Mouse (Mus musculus) layer of hippocampus, postnatal 25 days (tissue): Measurements from ENCODE around the gene Ppp1r10. TPM values are rescaled to one million over a fixed set of nuclear protein-coding genes. Genes with fewer than 3 reads are reported as not detected.
A peak's percentile ranks its signal among the peaks of the same experiment; 100 is the strongest.

Source experiments
- DNase-seq, 2 experiments: peaks; one replicate each; pipeline ENCODE4 v3.0.0; 2022; ENCODE audit warnings: mixed read lengths in 2 of 2, low spot score in 1 of 2; ENCODE audit errors: extremely low spot score in 1 of 2
- total RNA-seq, 2 experiments: library from RNA; stranded (reverse); gene quantifications; 2 replicates each; pipeline ENCODE4 v1.2.3; 2021

Gene Ppp1r10
- total RNA-seq, 2 experiments from 2014 or later: 69.9 to 81.9 TPM

DNA sequence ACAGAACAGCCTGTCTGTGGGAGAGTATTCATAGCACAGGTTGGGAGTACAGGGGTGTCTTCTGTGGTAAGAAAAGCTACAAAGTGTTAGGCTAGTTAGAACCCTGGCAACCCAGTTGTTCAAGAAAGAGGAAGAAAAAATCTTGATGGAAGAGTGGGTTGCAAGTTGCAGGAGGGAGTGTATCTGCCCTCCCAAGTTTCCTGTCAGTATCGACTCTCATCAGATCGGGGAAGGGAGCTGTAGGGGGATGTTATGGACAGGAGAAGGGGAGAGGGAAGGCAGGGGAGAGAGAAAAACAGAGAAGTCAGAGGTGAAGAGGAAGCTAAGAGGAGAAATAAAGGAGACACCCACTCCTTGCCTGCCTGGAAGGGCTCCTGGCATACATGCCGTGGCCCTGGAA lies 15.6 kb upstream of the Ppp1r10 start:
- DNase-seq: no peak

DNA sequence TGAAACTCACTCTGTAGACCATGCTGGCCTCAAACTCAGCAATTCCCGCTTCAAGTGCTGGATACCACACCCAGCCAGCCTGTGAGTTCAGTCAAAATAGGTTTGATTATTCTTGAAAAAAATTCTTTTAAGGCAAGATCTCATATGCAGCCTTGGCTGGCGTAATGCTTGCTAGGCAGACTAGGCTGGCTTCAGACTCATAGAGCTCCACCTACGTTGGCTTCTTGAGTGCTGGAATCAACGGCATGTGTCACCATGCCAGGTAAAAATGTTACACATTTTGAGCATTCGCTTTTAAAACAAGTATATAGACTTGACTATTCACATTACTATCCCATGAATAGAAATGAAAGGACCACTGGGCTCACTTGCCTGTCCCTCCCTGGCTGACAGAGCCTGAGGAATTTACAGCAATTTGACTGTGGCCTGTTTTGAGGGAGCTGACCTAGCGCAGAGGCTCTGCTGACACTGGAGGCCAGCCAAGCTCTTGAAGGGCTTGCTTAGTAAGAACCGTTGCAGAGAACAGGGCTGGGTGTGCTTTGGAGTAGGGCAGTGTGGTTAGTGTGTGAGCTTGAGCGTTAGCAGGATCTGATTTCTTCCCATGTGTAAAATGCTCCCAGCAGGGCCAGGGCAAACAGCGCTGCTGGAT lies 12.8 kb upstream of the Ppp1r10 start:
- no peak for DNase-seq

DNA sequence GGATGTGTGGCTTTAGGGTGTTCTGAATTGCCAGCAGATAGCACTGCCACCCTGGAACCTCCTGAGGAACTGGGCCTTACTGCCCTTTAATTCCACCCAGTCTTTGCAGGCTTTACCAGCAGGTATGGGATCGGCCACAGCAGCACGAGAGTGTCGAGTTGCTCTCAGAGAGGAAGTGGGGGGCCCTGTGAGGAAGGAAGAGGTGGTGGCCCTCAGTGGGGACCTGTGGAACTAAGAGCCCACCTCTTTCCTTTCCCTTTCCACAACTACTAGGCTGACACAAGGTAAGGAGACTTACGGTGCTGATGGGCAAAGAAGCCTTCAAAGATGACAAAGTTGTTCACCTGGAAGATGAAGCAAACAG lies 12.3 kb upstream of the Ppp1r10 start:
- no peak for DNase-seq

DNA sequence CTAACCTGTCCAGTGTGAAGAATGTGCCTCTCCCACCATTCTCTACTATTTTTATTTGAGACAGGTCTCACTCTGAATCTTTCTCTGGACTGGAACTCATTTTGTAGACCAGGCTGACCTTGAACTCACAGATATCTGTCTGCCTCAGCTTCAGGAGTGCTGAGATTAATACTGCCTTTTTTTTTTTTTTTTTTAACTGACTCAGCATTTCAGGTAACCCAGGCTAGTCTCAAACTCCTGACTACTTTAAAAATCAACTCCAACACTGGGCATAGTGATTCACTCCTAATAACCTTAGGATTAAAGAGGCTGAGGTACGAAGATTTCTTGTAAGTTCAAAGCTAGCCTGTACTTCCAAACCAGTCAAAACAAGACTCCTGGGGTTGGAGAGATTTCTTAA lies 10.6 kb upstream of the Ppp1r10 start:
- no peak for DNase-seq

DNA sequence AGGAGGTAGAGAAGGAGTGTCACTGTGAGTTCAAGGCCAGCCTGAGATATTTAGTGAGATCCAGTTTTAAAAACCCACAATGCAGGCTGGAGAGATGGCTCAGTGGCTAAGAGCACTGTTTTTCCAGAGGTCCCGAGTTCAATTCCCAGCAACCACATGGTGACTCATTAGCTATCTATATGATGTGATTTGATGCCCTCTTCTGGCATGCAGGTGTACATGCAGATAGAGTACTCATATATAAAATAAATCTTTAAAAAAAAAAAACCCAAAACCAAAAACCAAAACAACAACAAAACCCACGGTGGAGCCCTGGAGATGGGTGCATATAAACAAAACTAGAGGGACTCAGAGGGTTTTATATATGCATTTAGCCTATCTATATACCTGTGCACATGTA lies 8.6 kb upstream of the Ppp1r10 start:
- no peak for DNase-seq

DNA sequence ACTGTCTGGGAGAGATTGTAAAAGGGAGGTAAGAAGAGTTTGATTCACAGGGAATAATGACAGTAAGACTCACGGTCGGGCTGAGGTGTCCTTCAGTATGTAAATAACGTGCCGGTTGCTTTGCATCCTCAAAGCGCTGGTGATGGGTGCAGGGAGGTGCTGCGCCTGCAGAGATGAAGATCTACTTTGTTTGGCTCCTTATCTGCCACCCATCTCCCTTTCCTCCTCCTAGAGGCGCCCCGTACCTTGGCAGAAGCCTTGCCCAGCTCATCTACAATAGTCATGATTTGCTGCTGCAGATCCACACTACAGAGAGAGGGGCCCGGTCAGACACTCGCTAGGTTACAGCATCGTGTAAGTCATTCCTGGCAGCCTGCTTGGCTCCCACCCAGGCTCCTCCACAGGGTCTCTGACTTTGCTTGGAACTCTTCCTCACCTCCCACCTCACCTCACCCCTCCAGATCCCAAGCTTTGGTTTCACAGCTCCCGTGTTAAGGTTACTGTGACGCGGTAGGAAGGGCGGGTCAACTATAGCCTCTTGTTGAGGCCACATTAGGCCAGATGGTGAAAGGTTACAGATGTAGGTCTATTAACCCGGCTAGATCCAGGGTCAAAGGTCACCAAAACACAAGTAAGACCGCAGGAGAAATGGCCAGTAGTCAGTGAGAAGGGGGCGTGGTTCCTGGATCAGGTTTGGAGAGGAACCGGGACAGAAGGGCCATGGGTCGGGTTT lies 6.9 kb upstream of the Ppp1r10 start:
- DNase-seq: no peak

DNA sequence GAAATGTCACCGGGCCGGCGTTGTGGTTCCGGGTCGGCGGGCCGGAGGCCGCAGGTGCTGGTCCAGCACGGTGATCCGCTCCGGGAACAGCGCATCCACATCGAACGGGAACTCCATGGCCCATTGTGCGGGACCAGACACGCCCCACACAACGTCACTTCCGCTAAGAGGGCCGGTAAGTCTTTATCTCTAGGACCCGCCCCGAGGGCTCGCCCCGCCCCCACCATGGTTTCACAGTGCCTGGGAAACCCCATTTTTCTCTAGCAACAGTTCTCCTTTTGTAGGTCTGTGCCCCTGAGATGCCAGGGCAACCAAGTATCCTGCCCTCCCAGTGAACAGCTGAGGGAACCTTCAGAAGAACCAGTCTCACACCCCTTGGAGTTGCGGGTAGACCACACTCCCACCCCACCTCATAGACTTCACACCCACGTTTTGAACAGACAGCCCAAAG lies 6.3 kb upstream of the Ppp1r10 start, which contains the start of gene Atat1:
Gene Atat1 (minus strand): TSS at position 157 of the 451 bp plus-strand sequence.
- DNase-seq: peak; percentile 86 to 92

DNA sequence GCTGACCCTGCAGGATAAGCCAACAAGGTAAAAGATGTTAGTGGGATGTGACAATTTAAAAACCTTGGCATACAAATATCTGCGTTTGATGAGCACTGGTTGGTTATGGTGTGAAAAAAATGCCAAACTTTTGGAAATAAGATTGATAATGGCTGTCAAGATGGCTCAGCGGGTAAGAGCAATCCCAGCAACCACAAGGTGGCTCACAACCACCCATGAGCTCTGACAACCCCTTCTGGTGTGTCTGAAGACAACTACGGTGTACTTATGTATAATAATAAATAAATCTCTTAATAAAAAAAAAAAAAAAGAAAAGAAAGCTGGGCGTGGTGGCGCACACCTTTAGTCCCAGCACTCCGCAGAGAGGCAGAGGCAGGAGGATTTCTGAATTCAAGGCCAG lies 1.3 kb upstream of the Ppp1r10 start:
- DNase-seq: no peak

DNA sequence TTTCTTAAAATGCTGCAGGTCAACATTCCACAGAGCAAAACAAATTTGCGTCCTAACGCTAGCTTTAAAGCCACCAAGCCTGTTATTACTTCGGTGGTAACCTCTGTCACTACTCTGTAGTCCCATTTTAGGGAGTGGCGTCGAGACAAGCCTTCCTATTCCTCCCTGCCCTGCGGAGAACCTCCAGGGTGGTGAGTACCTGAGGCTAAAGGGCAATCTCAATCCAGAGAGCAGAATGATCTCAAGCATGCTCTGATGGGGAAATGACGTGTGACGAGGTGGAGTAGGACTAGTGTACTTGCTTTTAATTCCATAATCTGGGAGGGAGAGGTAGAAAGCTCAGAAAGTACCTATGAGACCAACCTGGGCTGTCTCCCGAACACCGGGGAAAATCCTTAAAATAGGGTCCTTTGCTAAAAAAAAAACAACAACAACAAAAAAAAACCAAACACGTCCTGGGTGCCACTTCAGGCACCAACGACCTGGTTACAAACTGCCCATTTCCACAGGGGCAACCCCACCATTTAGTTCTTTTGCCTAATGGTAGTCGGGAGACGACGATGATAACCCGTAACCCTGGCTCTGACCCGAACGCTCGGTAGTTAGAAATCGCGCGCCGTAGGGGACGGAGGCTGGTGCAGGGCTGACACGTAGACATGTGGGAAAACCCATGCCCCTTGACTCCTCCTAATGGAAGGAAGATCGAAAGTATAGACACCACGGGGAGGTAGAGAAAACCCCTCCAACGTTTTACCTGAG lies 517 bp upstream of the Ppp1r10 start:
- DNase-seq: peak in 1 of 2 experiments; percentile 29

DNA sequence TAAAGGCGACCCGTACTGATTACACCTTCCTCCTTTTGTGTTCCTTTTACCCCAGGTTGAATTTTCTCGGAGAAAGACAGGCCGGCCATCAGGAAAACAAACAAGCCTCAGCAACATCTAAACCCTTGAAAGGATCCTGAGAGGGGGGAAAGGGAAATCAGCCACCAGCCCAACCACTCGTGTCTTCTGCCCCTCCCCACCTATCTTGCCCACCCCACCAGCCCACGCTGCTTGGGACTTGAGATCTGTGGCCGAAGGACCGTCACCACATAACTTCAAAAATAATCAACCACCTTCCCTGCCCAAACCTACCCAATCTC lies 869 bp downstream of the Ppp1r10 start:
- no peak for DNase-seq

DNA sequence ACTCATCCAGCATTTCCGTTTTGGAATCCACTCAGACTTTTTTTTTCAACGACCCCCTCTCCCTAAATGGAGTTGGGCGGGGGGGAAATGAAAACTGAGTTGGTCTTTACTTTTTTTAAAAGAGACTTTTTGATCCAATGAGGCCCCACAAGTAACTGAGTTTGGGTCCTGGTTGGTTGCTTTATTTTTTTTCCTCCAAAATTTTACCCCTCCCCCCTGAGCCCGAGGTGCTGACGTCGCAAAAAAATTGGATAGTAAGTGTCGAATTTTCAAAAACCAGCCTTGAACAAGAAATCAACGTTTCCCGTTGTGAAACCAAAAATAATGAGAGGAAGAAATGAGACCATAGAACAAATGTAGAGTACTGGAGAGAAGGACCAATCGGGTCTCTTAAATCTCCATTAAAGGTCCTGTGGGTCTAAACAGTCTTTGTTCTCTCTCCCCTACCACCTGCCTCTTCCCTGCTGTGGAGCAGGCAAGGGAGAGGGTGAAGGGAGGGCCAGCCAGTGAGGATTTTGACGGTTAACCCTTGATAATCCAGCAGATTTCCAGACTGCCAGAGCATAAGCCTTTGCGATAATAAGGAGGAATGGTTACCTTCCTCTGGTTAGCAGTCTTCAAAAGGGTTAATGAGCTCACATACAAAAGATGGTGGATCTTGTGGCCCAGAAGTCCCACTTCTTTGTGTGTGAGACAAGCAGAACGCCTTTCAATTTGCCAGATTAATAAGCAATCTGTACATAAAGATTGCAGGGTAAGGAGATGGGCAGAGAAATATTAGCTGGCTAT lies 1.4 kb downstream of the Ppp1r10 start:
- peak in 1 of 2 experiments; percentile 43 for DNase-seq

DNA sequence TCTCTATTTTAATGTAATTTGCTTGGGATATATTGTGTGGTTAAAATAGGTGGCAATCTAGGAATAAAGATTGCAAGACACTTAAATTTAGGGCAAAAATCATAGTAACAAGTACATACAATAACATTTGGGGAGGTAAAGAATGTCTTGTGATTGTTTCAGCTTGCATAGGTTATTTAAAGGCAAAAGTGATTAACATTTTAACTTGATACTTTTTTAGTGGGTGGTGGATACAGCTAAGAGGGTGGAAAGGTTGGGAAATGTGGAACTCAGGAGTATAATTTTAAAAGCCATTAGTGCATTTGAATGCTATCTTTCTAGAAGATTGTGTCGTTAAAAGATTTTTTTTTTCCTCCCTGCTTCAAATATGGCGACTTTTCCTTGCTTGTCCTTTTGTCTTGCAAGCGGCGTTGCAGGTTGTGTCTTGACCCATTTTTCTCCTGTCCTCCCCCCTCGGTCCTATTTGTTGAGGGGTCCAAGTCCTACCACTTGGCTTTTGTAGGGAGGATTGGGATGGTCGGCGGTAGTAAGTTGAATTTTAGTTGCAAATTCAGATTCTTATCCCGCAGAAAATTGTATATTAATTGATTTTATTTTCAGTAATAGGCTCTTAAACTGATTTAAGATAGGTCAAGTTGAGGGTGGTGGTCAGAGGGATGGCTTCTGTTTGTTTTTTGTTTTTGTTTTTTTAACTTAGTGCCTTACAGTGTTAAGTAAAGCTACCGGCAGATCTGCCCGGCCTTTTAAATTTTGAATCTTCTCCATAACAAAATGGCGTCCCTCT lies 2.2 kb downstream of the Ppp1r10 start:
- DNase-seq: peak in 1 of 2 experiments; percentile 35

DNA sequence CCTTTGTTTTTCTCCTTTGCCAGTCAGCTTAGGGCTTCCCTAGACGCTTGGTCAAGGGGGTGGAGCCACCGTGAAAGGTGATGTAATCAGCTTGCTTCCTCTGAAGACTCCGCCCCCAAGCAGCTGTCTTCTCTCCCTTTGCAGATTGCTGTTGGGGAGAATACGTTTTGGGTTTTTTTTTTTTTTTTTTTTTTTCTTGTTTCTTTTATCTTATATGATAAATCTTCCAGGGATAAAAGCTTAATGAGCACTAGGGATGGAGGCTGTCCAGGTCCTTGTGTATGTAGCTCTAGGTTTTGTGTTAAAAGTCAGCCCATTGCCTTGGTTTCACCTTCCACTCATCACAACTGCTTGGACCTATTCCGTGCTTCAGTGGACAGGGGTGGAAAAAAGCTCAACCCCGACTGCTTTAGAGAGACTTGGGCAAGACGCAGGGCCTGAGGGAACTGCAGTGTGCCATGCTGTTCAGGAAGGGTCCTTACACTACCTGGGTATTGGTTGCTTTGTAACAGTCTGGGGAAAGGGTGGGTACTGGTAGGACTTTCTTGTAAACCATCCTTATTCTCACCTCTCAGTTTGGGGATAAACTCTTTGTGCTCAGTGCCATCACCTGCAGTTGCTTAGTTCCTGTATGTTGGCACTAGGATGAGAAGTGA lies 3.0 kb downstream of the Ppp1r10 start:
- DNase-seq: peak; percentile 61 to 73

DNA sequence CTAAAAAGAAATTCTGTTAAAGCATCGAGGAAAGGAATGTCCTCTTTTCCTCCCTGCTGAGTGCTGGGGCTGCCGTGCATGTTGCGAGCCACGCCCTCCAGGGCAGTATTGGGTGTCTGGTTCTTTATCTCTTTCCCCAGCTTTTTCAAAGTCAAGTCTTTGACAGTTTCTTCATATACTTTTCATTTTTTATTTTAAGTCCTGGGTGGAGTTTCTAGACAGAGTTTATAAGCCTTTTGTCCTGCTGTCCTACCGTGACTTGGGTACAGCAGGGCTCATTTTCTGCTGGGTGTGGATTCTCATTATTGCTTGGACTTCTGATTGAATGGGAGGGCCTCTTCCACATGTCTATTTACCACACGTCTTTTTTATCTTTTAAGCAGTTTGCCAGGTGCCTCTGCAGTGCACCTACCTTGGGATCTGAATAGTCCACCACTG lies 3.6 kb downstream of the Ppp1r10 start:
- DNase-seq: no peak

DNA sequence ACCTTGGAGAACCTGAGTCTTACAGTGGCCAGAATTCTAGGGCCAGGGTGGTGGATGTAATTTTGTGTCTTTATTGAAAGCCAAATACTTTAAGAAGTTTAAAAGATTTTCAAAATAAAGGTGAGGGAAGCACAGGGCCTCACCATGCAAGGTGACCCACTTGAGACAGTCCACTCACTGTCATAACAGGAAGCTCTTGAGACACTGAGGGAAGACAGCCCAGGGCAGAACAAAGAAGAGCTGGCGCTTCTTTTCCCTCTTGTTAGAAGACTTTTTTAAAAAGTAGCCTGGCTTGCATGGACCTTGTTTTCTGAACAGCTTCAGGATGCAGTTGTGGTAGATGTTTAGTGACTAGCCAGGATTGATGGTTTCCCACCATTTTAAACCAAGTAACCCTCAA lies 4.2 kb downstream of the Ppp1r10 start:
- DNase-seq: no peak

DNA sequence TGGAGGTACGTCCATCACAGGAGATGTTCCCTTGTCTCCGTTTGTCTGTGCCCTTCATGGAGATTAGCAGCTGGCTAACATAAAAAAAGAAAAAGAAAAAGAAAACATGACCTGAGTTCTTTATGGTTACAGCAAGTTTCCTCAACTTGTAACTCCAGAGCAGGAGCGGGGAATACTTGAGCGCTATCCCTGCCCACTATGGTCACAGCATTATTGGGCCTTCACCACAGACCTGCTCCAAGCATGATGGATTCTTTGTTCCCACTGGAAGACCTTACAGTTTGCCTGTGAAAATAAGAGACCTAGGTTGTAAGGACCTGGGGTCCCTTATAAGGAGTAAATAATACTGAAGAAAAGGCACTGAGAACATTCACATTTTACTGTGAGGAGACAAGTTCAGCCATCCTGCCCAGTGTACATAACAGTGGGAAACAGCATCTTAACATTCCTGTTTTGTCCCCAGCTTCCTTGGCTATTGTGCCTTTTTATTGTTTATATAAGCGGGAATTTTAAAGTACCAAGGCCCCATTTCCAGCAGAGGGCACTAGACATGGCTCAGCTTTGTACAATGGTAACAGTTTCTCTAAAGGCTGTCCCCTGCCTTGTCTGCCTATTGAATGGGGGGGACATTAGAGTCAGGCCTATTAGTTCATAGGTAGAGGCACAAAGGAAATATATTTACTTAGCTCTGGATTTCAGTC lies 4.8 kb downstream of the Ppp1r10 start:
- no peak for DNase-seq

DNA sequence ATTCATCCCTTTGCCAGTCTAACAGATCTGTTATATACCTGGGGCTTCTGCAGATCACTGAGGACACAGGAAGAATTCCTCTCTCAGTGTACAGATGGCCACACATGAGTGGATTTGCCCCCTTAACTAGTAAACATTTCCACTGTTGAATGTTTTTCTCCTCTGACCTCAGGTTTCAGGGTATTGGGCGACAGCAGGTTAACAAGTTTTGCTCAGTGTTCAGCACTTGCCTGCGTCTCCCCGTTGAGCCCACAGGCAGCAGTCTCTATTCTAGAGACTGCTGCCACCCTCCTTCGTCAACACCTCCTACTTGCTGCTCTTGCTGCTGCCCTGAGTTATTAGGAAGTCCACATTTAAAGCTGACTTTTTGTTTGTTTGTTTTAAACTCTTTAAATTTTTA lies 5.5 kb downstream of the Ppp1r10 start:
- DNase-seq: no peak

DNA sequence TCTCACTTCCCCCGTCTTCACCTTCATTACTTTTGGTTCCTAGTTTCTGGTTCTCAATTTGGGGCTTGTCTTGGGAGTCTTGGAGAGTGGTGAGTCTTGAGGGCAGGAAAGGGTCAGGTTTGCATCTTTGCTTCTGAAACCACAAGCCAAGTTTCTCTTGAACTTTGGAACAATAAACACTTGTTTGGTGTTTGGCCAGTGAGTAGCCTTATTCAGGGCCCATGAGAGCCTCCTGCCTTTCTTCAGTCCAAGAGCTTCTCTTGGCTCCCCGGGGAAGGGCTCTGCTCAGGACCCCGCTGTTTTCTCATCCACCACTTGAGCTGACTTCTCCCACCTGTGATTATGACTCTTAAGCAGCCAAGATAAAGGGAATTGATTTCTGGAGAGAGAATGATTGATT lies 6.3 kb downstream of the Ppp1r10 start:
- DNase-seq: no peak

DNA sequence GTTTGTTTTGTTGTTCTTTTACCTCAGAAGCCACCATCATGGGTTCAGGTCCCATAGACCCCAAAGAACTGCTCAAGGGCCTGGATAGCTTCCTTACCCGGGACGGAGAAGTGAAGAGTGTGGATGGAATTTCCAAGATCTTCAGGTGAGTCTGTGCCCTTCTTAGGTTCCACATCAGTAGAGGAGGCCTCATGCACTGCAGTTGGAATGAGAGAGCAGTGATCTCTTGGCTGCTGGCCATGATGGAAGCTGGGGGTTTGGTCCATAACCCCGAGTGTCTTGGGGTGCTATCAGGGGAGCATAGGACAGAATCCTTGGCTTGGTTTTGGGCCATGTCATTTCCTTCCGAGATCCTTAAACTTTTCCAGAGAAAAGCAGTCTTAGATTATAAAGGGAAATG lies 7.0 kb downstream of the Ppp1r10 start:
- DNase-seq: no peak
